Mouse (Mus musculus): ENCODE results near the gene Ctnna2. TPM values are rescaled to one million over a fixed set of nuclear protein-coding genes. Genes with fewer than 3 reads are reported as not detected.
A peak's percentile ranks its signal among the peaks of the same experiment; 100 is the strongest.

Gene Ctnna2
- total RNA-seq, 2 experiments from 2014 or later: 0.10 to 0.36 TPM

DNA sequence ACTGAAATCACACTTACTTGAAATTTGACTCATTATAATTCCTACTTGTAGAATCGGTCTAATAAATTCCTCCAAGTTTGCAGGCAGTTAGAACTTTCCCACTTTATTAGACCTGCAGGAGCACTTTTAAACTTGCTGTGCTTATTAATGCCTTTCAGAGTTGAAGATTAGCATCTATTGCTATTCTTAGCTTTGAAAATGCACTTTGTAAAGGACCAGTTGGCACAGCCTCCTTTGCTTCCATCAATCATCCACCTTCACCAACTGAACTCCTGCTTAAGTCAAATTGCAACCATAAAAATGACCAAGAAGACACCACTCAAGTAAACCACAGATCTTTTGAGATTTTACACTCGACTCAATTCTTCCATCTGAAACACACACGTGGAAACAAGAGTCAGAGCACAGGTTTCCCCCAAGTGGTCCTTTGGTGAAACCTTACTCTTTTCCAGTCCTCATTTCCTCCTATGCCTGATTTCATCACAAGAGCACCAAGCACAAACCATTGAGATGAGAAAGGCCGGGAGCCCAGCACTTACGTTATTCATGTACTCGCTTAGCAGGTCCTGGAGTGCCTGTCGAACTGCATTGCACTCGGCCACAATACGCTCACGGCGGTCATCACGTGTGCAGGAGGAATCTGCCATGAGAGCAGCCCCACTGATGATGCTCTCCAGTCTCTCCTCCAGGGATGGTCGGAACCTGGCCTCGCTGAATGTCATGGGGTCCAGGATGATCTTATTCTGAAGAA lies 374.7 kb downstream of the Ctnna2 start:
- intact Hi-C loops (cut with DNase I): no loop called here
- DNase-seq: no peak

DNA sequence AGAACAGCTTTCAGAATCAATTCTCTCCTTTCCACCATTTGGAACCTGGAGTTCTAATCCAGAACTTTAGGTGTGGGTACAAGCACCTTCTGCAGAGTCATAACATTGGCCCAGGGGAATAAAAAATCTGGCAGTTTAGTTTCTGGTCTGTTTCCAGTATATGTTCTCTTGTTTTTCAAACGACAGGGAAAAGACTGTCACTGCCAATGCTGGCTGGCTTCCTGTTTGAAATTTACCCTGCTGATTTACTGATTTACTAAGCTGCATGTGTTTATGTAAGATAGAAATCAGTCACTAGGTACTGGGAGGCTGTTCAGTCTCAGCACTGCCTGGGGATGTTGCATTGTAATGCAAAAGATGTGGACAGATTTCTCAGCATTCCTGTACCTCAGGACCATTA lies 375.6 kb downstream of the Ctnna2 start:
- intact Hi-C loops (cut with DNase I): no loop called here
- DNase-seq: no peak

DNA sequence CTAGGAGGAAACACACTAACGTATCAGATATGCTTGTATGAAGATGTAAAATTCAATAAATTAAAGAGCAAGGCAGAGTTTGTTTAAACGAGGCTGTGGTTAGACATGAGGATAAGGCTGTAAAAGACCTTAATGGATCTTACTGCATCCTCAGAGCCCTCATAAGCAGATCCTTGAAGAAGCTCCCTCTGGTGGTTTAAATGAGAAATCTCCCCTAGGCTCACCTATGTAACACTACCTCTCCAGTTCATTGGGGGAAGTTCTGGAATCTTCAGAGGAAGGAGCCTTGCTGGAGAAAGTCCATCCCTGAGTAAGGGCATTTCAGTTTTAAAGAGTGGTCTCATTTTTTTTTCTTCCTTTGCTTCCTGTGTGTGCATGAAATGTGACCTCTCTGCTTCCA lies 380.3 kb downstream of the Ctnna2 start:
- intact Hi-C loops (cut with DNase I): no loop called here
- DNase-seq: no peak

DNA sequence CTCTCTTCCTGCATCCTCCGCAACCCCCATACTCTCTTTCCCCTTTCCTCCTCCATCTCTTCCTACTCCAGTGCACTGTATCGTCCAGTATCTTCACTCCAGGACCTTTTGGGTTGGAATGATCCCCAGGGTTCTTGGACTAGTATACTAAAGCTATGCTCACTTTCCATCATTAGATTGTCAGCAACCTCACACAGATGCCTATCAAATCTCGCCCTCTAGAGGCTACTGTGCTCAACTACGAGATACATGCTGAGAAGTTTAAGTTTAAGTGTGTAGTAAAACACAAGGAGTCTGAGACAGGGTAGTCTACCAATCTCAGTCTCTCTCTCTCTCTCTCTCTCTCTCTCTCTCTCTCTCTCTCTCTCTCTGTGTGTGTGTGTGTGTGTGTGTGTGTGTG lies 396.9 kb downstream of the Ctnna2 start:
- DNase-seq: peak in 1 of 2 experiments; percentile 7
- intact Hi-C loops (cut with DNase I): no loop called here

DNA sequence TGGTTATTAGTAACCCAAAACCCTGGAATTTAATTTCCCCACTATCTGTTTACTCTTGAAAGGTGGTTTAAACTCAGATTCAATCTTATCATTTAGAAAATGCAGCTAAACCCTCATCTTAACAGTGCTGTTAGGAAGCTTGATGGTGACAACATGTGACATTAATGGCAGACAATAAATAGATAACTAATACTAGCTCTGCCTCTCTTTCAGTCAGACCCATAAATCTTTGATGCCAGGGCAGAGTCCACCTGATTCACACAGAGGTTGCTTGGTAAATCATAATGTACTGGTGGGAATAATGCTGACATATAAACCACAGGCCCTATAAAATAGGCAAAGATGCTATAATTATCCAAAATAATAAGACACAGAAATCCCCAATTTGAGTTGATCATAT lies 398.6 kb downstream of the Ctnna2 start:
- DNase-seq: no peak
- intact Hi-C loops (cut with DNase I): no loop called here

GRCm38 (mm10) chr6:77578612-77579011 lies 400.9 kb downstream of the Ctnna2 start:
- peak in 1 of 2 experiments; percentile 5 for DNase-seq
- intact Hi-C loops (cut with DNase I): no loop called here

GRCm38 (mm10) chr6:77577585-77577984 lies 401.9 kb downstream of the Ctnna2 start:
- no peak for DNase-seq
- intact Hi-C loops (cut with DNase I): no loop called here

GRCm38 (mm10) chr6:77572614-77573013 lies 406.9 kb downstream of the Ctnna2 start:
- intact Hi-C loops (cut with DNase I): no loop called here
- DNase-seq: peak; percentile 12 to 27

DNA sequence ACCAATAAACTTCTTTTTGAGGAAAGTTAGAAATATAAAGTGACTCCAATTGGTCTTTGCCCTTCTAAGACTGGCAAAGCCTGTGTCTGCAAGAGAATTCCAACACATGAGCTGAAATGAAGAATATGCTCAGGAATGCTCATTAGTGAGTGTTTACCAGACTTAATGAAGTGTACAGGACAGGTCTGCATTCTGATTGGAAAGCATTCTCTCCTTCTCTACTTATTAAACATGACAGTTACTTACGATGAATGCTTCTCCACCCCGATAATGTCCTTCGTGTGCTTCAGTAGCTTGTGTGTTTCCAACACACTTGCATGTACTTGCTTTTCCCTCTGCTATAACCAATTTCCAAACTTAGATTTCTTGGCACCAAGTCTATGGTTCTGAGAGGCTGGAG lies 409.6 kb downstream of the Ctnna2 start:
- intact Hi-C loops (cut with DNase I): no loop called here
- DNase-seq: no peak

DNA sequence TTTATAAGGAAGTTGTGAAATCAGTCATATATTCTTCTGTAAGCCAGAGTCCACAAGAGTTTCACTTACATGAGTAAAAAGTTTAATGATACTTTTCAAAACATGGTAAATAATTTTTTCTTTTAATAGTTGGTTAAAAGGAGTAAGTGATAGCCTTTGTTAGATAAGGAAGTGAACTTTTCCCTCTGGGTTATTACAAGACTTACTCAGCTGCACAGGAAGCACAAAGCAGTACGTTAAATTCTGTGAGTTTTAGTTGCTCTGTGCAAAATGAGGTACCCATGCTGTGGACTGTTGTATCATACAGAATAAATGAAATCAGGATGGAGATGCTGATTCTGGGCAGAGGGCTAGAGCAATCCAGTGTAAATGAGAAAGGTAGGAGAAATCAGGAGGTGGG lies 423.3 kb downstream of the Ctnna2 start:
- no peak for DNase-seq
- intact Hi-C loops (cut with DNase I): no loop called here

- intact Hi-C loops (cut with DNase I): no loop called here
- DNase-seq: no peak
Measured at GRCm38 (mm10) chr6:77537055-77537807, 442.3 kb downstream of the Ctnna2 start.

DNA sequence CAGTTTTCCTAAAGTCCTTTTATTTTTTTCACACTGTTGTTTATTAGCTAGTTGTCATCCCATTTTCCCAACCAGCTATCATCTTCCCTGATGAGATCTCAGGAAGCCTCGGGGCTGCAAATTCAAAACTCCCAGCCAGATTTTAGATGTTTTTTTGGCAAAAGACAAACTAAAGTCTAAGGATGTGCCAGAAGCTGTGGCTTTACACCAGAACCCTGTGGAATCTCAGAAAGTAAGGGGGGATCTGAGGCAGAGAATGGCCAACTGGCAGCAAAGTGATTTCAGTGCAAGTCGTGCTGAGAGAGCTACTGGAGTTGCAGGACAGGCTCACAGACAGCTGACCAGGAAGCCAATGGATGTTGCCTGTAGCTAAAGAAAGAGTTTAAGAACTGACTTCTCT lies 451.9 kb downstream of the Ctnna2 start:
- DNase-seq: peak; percentile 2 to 3
- intact Hi-C loops (cut with DNase I): no loop called here

- no peak for DNase-seq
- intact Hi-C loops (cut with DNase I): no loop called here
Measured at GRCm38 (mm10) chr6:77521836-77522235, 457.7 kb downstream of the Ctnna2 start.

DNA sequence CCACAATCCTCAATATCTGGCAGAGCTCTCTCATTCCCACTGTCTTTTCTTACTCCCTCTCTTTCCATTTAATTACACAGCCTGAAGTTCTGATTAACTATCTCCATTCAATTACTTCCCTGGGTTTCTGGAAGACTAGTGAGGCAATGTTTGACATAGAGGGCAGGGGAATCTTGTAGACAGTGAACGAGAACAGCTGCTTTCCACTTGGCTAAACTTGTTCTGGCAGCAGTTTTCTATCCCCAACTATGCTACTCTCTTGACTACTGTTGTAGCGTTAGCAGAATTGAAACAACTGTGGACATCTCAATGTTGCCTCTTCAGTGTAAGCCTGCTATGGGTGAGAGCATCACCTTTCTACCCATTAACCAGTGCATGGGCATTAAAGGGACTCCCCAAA lies 463.0 kb downstream of the Ctnna2 start:
- DNase-seq: peak; percentile 2 to 7

GRCm38 (mm10) chr6:77511805-77512204 lies 467.7 kb downstream of the Ctnna2 start:
- DNase-seq: no peak
- intact Hi-C loops (cut with DNase I): no loop called here

More for the DNA sequence above, 463.0 kb downstream of the Ctnna2 start:
- intact Hi-C loops (cut with DNase I): no loop called here

- intact Hi-C loops (cut with DNase I): no loop called here
- no peak for DNase-seq
Measured at GRCm38 (mm10) chr6:77491721-77492120, 487.8 kb downstream of the Ctnna2 start.

GRCm38 (mm10) chr6:77486658-77487057 lies 492.8 kb downstream of the Ctnna2 start:
- no peak for DNase-seq
- intact Hi-C loops (cut with DNase I): no loop called here

GRCm38 (mm10) chr6:77482081-77482480 lies 497.4 kb downstream of the Ctnna2 start:
- intact Hi-C loops (cut with DNase I): no loop called here
- DNase-seq: no peak

DNA sequence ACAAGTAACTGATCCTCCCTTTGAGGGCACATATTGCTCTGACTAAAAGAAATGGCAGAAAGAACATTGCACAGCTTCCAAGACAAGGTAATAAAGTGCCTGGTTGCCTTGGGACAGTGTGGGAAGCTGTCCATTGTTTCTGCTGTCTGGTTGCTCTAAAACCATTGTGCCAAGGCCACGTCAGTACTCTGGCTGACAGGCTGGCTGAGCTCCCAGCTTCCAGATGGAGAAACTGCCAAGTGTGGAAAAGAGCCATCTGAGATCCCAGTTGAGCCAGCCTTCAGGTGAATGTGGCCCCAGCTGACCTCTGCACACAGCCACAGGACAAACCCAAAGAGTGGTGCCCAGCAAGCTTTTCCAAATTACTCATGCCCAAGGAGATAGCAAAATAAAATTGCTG lies 504.1 kb downstream of the Ctnna2 start:
- DNase-seq: peak; percentile 85 to 89
- intact Hi-C loops (cut with DNase I): no loop called here

- intact Hi-C loops (cut with DNase I): no loop called here
- DNase-seq: no peak
Measured at GRCm38 (mm10) chr6:77473256-77473655, 506.2 kb downstream of the Ctnna2 start.

DNA sequence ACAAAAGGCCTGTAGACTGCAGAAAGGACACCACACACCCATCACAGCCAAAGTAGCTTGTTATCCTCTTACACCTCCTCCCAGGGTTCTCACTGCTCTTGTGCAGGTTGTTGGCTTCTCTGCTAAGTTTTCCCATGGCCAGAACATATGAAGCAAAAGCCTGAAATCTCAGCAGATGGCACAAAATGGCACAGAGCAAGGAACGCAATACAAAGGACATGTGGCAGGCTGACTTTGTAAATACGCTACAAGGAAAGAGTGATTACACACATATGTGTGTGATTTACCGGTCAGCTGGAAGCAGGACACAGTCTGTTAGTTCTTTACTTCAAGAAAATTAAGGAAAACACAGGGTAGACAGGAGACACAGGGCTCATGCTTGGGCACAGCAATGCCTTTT lies 511.4 kb downstream of the Ctnna2 start:
- intact Hi-C loops (cut with DNase I): no loop called here
- no peak for DNase-seq

DNA sequence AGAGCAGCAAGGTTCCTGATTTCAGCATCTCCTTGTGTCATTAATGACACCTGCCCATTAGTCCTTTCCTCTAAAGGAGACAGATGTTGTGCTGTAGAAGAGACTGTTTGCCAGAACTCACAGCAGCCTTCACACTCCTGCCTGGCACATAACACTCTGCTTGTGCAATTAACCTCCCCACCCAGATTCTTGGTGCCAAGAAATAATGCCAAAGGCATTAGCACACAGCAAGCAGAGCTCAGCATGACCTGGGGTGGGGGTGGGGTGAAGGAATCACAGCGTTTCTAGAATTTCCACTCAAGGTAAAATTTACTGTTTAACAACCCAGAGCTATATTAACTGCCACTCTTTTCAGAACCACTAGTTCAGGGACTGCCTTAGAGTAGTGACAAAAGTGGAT lies 516.8 kb downstream of the Ctnna2 start:
- DNase-seq: peak; percentile 13 to 14
- intact Hi-C loops (cut with DNase I): no loop called here

Measured in heart, postnatal 10 days (tissue).